Mouse (Mus musculus) left cerebral cortex, postnatal 4 days (tissue): ENCODE measurements at regions not wholly inside any gene's neighbourhood (a gene's known extent, or its start where the extent isn't known, plus 50 kb on each side); places are given as distances from the start of the nearest gene placed in this dataset.

Experiments used
- DNase-seq: peaks from one replicate; pipeline ENCODE4 v3.0.0-alpha.2; 2022
- intact Hi-C: fragments of 180-260 bp; cut with DNase I; formaldehyde crosslinking; loops from one replicate; pipeline ENCODE4 v1.15.1; 2025

DNA sequence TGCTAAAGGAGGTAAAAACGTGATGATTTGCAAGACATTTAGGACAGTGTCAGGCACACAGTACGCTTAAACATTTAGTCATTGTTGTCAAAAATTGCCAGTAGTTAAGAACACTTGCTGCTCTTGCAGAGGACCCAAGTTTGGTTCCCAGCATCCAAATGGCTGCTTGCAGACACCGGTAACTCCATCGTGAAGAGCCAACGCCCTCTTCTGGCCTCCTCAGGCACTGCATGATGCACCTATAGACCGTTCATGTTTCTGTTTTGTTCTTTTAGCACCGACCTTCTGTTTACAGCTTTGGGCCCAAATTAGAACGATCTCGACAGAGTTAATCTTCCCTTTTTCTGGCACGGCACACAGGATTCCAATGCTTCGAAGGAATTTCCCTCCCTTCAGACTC lies 76.4 kb upstream of the Fer start:
- DNase-seq, result no peak
- intact Hi-C loops, result no loop called here

DNA sequence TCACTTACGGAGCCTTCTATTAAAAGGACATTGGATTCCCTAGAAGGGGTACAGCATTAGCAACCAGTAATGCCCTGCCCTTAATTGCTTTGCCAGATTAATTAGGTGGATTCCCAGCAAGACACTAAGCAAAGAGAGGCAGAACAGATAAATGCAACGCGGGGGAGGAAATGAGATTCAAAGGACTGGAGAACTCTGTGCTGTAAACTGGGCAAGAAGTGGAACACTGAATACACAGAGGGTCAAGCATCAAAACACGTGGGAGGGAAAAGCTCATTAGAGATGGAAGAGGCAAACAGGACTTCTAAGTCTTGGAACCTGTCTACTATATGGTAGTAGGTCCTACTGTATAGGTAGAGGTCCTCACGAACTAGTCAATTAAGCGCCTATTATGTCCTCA lies 68.5 kb upstream of the Fer start:
- intact Hi-C loops, result no loop called here
- DNase-seq, result no peak

DNA sequence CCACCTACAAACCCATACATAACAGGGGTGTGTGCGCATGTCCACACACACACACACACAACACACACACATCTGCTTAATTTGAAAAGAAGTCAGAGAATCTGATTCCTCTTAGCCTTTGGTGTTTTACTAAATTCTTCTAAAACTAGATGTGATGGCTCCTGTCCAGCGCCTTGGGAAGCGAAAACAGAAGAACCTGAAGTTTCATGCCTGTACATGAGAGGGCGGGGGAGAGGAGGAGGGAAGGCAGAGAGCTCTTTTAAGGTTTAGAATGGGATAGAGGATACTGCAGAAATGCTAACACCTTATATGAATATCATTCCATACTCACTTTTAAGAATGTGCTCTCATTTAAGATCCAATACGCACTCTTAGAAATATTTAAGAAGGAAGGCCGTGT lies 64.5 kb upstream of the Fer start:
- DNase-seq, result no peak
- intact Hi-C loops, result no loop called here

DNA sequence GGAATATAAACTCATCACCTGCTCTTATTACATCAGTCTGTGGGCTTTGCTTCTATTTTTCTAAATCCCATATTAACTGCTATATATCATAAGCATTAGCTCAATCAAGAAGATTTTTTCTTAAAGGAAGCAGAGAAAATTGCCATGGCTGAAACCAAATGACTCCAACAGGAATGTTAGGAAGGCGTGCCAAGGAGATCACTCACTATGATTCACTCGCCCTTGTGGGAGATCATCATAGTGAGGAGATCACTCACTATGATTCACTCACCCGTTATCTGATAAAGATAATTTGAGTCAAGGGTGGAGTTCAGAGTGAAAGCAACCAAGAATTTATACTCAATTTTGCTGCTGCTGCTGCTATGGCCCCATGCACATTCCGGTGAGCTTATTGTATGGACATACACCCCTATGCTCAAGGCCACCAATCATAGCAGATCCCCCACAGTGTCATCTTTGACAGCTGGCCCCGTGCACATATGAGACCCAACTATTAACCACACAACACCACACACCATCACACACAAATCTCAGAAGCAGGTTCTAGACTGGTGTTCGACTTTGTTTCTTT lies 63.8 kb upstream of the Fer start:
- intact Hi-C loops, result no loop called here
- DNase-seq, result no peak

DNA sequence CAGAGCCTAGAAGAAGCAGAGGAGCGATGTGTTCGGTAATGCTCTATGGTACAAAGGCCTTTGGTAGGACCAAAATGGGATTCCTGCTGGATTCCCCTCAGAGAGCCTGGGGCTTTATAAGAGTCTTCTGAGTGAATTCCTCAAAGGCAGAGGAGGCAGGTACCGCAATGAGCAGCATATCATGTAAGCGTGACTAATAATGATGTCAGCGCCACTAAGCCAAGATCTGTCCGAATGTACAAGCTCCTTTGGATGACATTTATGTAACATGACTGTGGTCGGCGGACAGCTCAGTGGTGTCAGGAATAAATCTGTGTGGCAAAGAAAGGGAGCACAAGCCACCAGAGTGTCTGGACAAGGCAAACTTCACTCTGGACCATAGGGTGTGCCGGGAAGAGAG lies 61.5 kb upstream of the Fer start:
- intact Hi-C loops, result no loop called here

DNA sequence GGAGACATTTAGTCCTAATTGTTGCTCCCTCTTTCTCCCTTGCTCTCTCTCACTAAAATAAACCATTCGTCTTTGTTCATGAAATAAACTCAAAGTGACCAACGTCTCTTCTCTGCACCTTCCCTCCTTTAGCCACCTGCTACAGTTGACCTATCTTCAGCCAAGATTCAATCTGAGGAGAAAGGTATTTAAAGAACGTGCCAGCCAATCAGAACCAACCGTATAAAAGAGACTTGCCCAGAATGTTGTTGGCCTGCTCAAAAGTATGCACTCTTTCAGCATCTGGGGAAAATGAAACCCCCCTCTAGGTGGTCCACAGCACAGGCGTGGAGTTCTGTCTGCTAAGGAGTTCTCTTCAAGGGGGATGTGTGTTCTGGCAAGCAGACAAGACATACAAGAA lies 60.0 kb upstream of the Fer start:
- intact Hi-C loops, result no loop called here
- no peak for DNase-seq

More for the DNA sequence above, 61.5 kb upstream of the Fer start:
- no peak for DNase-seq

DNA sequence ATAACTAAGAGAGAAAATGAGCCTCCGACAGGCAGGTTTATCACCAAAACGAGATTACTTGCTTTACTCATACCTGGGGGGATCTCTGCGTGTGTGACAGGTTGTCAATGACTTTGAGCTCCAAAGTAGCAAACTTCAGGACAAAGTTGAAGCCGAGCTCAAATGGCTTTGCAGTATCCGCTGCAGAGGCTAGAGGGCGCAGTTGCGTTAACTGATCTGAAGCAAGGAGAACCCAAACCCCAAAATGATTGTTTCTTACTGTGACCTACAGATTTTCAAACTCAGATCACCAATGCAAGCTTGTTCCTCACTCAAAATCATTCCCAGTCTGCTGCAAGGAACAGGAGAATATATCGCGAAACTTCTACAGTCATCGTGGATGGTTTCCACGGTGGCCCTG lies 59.3 kb upstream of the Fer start:
- intact Hi-C loops, result no loop called here
- DNase-seq, result peak; percentile 71

DNA sequence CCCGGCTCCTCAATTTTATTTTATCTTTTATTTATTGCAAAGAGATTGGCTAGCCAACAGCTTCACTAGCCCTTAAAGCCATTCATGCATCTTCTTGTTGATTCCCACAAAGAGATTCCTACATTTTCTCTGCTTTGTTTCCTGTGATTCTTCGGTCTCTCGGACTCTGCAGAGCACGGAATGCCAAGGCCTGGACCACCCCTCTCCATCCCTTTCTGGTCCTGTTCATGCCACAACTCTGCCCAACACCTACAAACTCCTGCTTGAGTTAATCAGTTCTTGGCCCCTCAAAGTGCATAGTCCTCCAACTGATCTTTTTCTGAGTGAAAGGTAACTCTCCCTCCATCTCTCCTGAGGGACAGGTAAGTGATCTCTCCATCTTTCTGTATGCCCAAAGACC lies 58.4 kb upstream of the Fer start:
- intact Hi-C loops, result no loop called here
- DNase-seq, result no peak

DNA sequence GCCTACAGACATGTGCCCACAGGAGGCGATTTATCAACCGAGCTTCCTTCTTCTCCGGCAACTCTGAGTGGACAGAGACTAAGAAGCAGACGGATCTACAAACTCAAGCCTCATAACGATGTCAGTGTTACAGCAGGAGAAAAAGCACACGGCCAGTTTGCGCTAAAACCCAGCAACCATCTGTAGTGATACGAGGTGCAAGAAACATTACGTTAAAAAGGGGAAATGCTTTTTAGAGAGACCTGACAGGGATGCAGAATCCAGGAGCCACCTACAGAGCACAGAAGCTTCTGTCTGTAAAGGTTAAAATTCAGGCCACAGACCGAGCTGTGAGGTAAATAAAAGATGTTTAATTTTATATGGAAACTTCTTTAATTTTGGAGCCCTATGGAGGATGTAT lies 56.5 kb upstream of the Fer start:
- DNase-seq, result no peak
- intact Hi-C loops, result no loop called here

DNA sequence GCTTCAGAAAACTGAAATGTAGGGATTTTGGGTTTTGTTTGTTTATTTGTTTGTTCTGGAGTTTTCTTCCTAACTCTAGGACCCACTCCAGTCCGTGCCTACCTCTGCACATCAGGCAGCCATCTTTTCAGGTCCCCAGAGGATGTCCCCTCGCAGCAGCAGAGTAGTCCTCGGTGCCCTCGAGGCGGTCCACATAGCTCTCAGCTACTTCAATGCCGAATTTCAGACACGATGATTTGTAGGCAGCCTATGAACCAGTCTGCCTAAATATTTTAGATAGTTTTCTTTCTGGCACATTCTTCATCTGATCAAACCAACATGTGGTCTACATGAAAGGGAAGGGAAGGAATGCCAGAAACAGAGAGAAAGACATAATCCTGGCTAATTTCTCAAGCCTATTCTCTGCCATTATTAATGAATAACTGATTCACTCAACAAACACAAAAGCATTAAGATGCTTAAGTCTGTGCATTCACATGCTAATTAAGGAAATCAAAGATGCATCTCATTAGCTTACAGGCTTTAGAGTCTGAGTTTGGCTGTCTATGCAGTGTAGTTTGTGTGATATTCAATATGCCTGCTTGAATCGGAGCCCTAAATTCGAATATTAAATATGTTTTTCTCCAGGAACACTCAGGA lies 55.2 kb upstream of the Fer start:
- DNase-seq, result no peak
- intact Hi-C loops, result no loop called here

DNA sequence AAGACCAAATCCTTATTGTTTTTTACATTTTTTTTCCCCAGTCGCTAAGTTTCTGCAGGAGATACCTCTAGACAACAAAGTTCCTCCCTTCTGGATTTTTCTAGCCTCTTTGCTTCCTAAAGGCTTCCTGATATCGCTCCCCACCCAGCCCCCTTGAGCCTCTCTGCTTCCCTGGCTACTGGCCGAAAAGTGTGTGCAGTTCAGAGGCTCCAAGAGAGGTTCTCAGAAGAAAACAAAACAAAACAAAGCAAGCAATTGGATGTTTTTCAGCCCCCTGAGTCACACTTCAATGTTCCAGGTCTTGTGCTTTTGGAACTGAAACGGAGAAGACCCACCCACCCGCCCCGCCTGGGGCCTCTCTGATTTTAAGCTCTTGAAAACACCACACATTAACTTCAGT lies 54.1 kb upstream of the Fer start:
- no peak for DNase-seq
- intact Hi-C loops, result no loop called here

DNA sequence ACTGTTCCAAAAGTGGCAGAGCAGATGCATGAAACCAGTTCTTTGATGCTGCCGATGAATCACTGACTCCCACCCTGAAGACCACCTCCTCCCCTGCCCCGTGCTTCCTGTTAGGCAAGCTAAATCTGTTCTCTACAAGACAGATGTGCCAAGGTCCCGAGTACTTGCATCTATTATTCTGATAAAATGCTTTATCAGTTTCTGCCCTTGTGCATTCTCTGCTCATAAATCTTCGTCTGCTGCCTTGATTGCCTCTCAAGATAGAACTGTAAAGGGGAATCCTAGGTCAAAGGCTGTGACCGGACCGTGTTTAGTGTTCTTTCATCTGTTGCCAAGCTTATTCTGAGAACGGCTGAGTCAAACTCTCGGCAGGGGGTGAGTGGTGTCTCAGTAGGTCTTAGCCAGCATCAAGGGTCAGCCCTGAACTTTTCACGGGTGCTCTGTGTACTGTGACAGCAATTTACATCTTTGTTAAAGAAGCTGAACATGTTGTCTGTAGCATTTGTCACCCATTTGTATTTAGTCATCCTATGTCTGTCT lies 51.5 kb upstream of the Fer start:
- no peak for DNase-seq

DNA sequence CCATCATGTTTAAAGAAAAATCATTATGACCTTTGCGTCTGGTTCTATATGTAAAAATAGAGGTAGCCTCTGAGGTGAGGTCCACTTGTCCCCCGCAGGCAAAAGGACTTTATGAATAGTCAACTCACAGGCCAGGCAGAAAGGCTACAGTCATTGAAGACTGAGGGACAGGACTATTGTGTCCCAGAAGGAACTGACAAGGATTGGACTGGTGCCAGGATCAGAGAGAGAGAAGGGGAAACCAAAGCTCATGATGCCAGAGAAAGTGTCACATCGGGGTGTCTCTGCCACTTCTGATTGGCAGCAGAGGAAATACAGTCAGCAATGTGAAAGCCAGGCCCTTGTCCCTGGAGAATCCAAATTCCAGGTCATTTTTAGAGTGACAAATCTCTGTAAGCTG lies 50.3 kb upstream of the Fer start:
- peak; percentile 48 for DNase-seq
- intact Hi-C loops, result no loop called here

More for the DNA sequence above, 51.5 kb upstream of the Fer start:
- intact Hi-C loops, result no loop called here
